Mouse (Mus musculus): ENCODE results near the gene Flcn. TPM values are rescaled to one million over a fixed set of nuclear protein-coding genes. Genes with fewer than 3 reads are reported as not detected.

Gene Flcn
- polyA plus RNA-seq, 1 experiment from 2014 or later: 34.1 TPM

GRCm38 (mm10) chr11:59778181-59778873 lies 31.5 kb downstream of the Flcn start:
- WGBS: 53% methylated on average over 9 of the region's 9 CpGs
- Histone ChIP-seq H3K4me1 (ENCODE audit: control insufficient read depth, insufficient read depth, low read length) (no peaks in the 10 kb centered on the region), H3K9me3 (replicated peaks; ENCODE audit: control insufficient read depth, low read length) (no peaks in the 10 kb centered on the region), H3K27ac (ENCODE audit: low read length) (no peak overlapping the region), H3K36me3 (ENCODE audit: control insufficient read depth, insufficient read depth, low read length) (peaks cover 16% of the 10 kb centered on the region), H3K4me2 (ENCODE audit: low read depth, low read length) (no peak overlapping the region), H3K9ac (ENCODE audit: low read length) (no peak overlapping the region), H3K27me3 (ENCODE audit: control insufficient read depth, insufficient read depth, low read length) (no peaks in the 10 kb centered on the region), H3K4me3 (replicated peaks; ENCODE audit: low read length) (no peak overlapping the region)
- ATAC-seq (ENCODE audit: insufficient read depth, low FRiP score): peak; percentile 78; the same call in 1 of the 2 replicates

- Histone ChIP-seq H3K4me1 (ENCODE audit: control insufficient read depth, insufficient read depth, low read length) (no peaks in the 10 kb centered on the region), H3K9me3 (replicated peaks; ENCODE audit: control insufficient read depth, low read length) (no peaks in the 10 kb centered on the region), H3K36me3 (ENCODE audit: control insufficient read depth, insufficient read depth, low read length) (peaks cover 16% of the 10 kb centered on the region), H3K9ac (ENCODE audit: low read length) (no peak overlapping the region), H3K4me2 (ENCODE audit: low read depth, low read length) (no peak overlapping the region), H3K4me3 (replicated peaks; ENCODE audit: low read length) (no peak overlapping the region), H3K27ac (ENCODE audit: low read length) (no peak overlapping the region), H3K27me3 (ENCODE audit: control insufficient read depth, insufficient read depth, low read length) (no peaks in the 10 kb centered on the region)
- no peak for ATAC-seq (ENCODE audit: insufficient read depth, low FRiP score)
- 81% methylated on average over 5 of the region's 5 CpGs for WGBS
Observed at GRCm38 (mm10) chr11:59777259-59777658, 32.6 kb downstream of the Flcn start.

- no peaks in the 10 kb centered on the region for H3K4me1 ChIP-seq (ENCODE audit: control insufficient read depth, insufficient read depth, low read length)
- H3K4me3 ChIP-seq (replicated peaks; ENCODE audit: low read length): no peak overlapping the region
- H3K36me3 ChIP-seq (ENCODE audit: control insufficient read depth, insufficient read depth, low read length): peaks cover 24% of the 10 kb centered on the region
- H3K4me2 ChIP-seq (ENCODE audit: low read depth, low read length): no peak overlapping the region
- H3K9me3 ChIP-seq (replicated peaks; ENCODE audit: control insufficient read depth, low read length): no peaks in the 10 kb centered on the region
- H3K27me3 ChIP-seq (ENCODE audit: control insufficient read depth, insufficient read depth, low read length): no peaks in the 10 kb centered on the region
- no peak for ATAC-seq (ENCODE audit: insufficient read depth, low FRiP score)
- H3K9ac ChIP-seq (ENCODE audit: low read length): no peak overlapping the region
- no peak overlapping the region for H3K27ac ChIP-seq (ENCODE audit: low read length)
- 89% methylated on average over 13 of the region's 13 CpGs for WGBS
Observed at GRCm38 (mm10) chr11:59775435-59776148, 34.2 kb downstream of the Flcn start.

- H3K4me1 ChIP-seq (ENCODE audit: control insufficient read depth, insufficient read depth, low read length): no peaks in the 10 kb centered on the region
- WGBS: 79% methylated on average over 4 of the region's 4 CpGs
Observed at GRCm38 (mm10) chr11:59774522-59774921, 35.3 kb downstream of the Flcn start.

GRCm38 (mm10) chr11:59772902-59773301 lies 36.9 kb downstream of the Flcn start:
- no peak for ATAC-seq (ENCODE audit: insufficient read depth, low FRiP score)
- Histone ChIP-seq H3K27me3 (ENCODE audit: control insufficient read depth, insufficient read depth, low read length) (no peaks in the 10 kb centered on the region), H3K27ac (ENCODE audit: low read length) (no peak overlapping the region), H3K36me3 (ENCODE audit: control insufficient read depth, insufficient read depth, low read length) (peaks cover 28% of the 10 kb centered on the region), H3K9me3 (replicated peaks; ENCODE audit: control insufficient read depth, low read length) (no peaks in the 10 kb centered on the region), H3K4me3 (replicated peaks; ENCODE audit: low read length) (no peak overlapping the region), H3K9ac (ENCODE audit: low read length) (no peak overlapping the region), H3K4me1 (ENCODE audit: control insufficient read depth, insufficient read depth, low read length) (no peaks in the 10 kb centered on the region), H3K4me2 (ENCODE audit: low read depth, low read length) (no peak overlapping the region)
- 90% methylated on average over 4 of the region's 4 CpGs for WGBS

More at GRCm38 (mm10) chr11:59774522-59774921, 35.3 kb downstream of the Flcn start:
- no peak for ATAC-seq (ENCODE audit: insufficient read depth, low FRiP score)
- H3K4me3 ChIP-seq (replicated peaks; ENCODE audit: low read length): no peak overlapping the region
- H3K9ac ChIP-seq (ENCODE audit: low read length): no peak overlapping the region
- H3K27ac ChIP-seq (ENCODE audit: low read length): no peak overlapping the region
- no peaks in the 10 kb centered on the region for H3K27me3 ChIP-seq (ENCODE audit: control insufficient read depth, insufficient read depth, low read length)
- no peaks in the 10 kb centered on the region for H3K9me3 ChIP-seq (replicated peaks; ENCODE audit: control insufficient read depth, low read length)
- no peak overlapping the region for H3K4me2 ChIP-seq (ENCODE audit: low read depth, low read length)
- peaks cover 24% of the 10 kb centered on the region for H3K36me3 ChIP-seq (ENCODE audit: control insufficient read depth, insufficient read depth, low read length)

- H3K27me3 ChIP-seq (ENCODE audit: control insufficient read depth, insufficient read depth, low read length): no peaks in the 10 kb centered on the region
- H3K9ac ChIP-seq (ENCODE audit: low read length): no peak overlapping the region
- H3K27ac ChIP-seq (ENCODE audit: low read length): no peak overlapping the region
- H3K4me1 ChIP-seq (ENCODE audit: control insufficient read depth, insufficient read depth, low read length): no peaks in the 10 kb centered on the region
- H3K9me3 ChIP-seq (replicated peaks; ENCODE audit: control insufficient read depth, low read length): no peaks in the 10 kb centered on the region
- 88% methylated on average over 2 of the region's 2 CpGs for WGBS
- H3K4me3 ChIP-seq (replicated peaks; ENCODE audit: low read length): no peak overlapping the region
- peaks cover 30% of the 10 kb centered on the region for H3K36me3 ChIP-seq (ENCODE audit: control insufficient read depth, insufficient read depth, low read length)
- ATAC-seq (ENCODE audit: insufficient read depth, low FRiP score): no peak
- no peak overlapping the region for H3K4me2 ChIP-seq (ENCODE audit: low read depth, low read length)
Observed at GRCm38 (mm10) chr11:59772291-59772690, 37.5 kb downstream of the Flcn start.

- Histone ChIP-seq H3K36me3 (ENCODE audit: control insufficient read depth, insufficient read depth, low read length) (peaks cover 32% of the 10 kb centered on the region), H3K27ac (ENCODE audit: low read length) (no peak overlapping the region), H3K9me3 (replicated peaks; ENCODE audit: control insufficient read depth, low read length) (no peaks in the 10 kb centered on the region), H3K4me1 (ENCODE audit: control insufficient read depth, insufficient read depth, low read length) (no peaks in the 10 kb centered on the region), H3K4me3 (replicated peaks; ENCODE audit: low read length) (no peak overlapping the region), H3K27me3 (ENCODE audit: control insufficient read depth, insufficient read depth, low read length) (no peaks in the 10 kb centered on the region), H3K9ac (ENCODE audit: low read length) (no peak overlapping the region), H3K4me2 (ENCODE audit: low read depth, low read length) (no peak overlapping the region)
- WGBS: 83% methylated on average over 7 of the region's 7 CpGs
- no peak for ATAC-seq (ENCODE audit: insufficient read depth, low FRiP score)
Observed at GRCm38 (mm10) chr11:59770753-59771152, 39.1 kb downstream of the Flcn start.

GRCm38 (mm10) chr11:59769738-59770137 lies 40.1 kb downstream of the Flcn start:
- peaks cover 37% of the 10 kb centered on the region for H3K36me3 ChIP-seq (ENCODE audit: control insufficient read depth, insufficient read depth, low read length)
- H3K4me2 ChIP-seq (ENCODE audit: low read depth, low read length): no peak overlapping the region
- H3K4me3 ChIP-seq (replicated peaks; ENCODE audit: low read length): no peak overlapping the region
- H3K9ac ChIP-seq (ENCODE audit: low read length): no peak overlapping the region
- H3K4me1 ChIP-seq (ENCODE audit: control insufficient read depth, insufficient read depth, low read length): no peaks in the 10 kb centered on the region
- H3K9me3 ChIP-seq (replicated peaks; ENCODE audit: control insufficient read depth, low read length): no peaks in the 10 kb centered on the region
- ATAC-seq (ENCODE audit: insufficient read depth, low FRiP score): no peak
- H3K27me3 ChIP-seq (ENCODE audit: control insufficient read depth, insufficient read depth, low read length): no peaks in the 10 kb centered on the region
- H3K27ac ChIP-seq (ENCODE audit: low read length): no peak overlapping the region
- WGBS: 87% methylated on average over 6 of the region's 6 CpGs

- Histone ChIP-seq H3K36me3 (ENCODE audit: control insufficient read depth, insufficient read depth, low read length) (peaks cover 40% of the 10 kb centered on the region), H3K9me3 (replicated peaks; ENCODE audit: control insufficient read depth, low read length) (no peaks in the 10 kb centered on the region), H3K27me3 (ENCODE audit: control insufficient read depth, insufficient read depth, low read length) (no peaks in the 10 kb centered on the region), H3K27ac (ENCODE audit: low read length) (no peak overlapping the region), H3K4me2 (ENCODE audit: low read depth, low read length) (no peak overlapping the region), H3K4me1 (ENCODE audit: control insufficient read depth, insufficient read depth, low read length) (no peaks in the 10 kb centered on the region), H3K9ac (ENCODE audit: low read length) (no peak overlapping the region), H3K4me3 (replicated peaks; ENCODE audit: low read length) (no peak overlapping the region)
- WGBS: 97% methylated on average over 2 of the region's 2 CpGs
- no peak for ATAC-seq (ENCODE audit: insufficient read depth, low FRiP score)
Observed at GRCm38 (mm10) chr11:59769307-59769706, 40.5 kb downstream of the Flcn start.

Measured in stomach, embryonic 16.5 days (tissue).